Mouse (Mus musculus) cerebellum, adult 2 months (tissue): ENCODE data around the gene Tmem115. TPM values are rescaled to one million over a fixed set of nuclear protein-coding genes. Genes with fewer than 3 reads are reported as not detected.

Source experiments
- DNase-seq, 2 experiments: peaks; one replicate each; pipeline ENCODE4 v3.0.0; 2021
- H3K27ac ChIP-seq: fragments of 200-500 bp; 2 replicates; pipeline ENCODE4 v1.5.1; 2012; ENCODE audit warnings: low read length, control low read depth, inconsistent platforms; ENCODE audit not compliant: insufficient read depth
- H3K27me3 ChIP-seq: fragments of 200-500 bp; 2 replicates; pipeline ENCODE4 v1.6.1; 2012; ENCODE audit warnings: inconsistent platforms, mild to moderate bottlenecking, low read length, moderate library complexity; ENCODE audit not compliant: control insufficient read depth, insufficient read depth
- H3K4me1 ChIP-seq: fragments of 200-500 bp; 2 replicates; pipeline ENCODE4 v1.6.1; 2011; ENCODE audit warnings: low read length; ENCODE audit not compliant: control insufficient read depth, insufficient read depth
- H3K4me3 ChIP-seq: fragments of 200-500 bp; replicated peaks from 2 replicates; pipeline ENCODE3; 2011; ENCODE audit warnings: mild to moderate bottlenecking, low read depth, low read length, control low read depth; ENCODE audit not compliant: insufficient read depth
- CTCF ChIP-seq: fragments of 200-500 bp; IDR thresholded peaks from 2 replicates; pipeline ENCODE4 v1.5.1; 2011; ENCODE audit warnings: low read depth, mild to moderate bottlenecking, control low read depth, low read length, moderate library complexity, borderline replicate concordance; ENCODE audit not compliant: insufficient read depth
- POLR2A ChIP-seq: fragments of 200-500 bp; IDR thresholded peaks from 2 replicates; pipeline ENCODE4 v1.6.1; 2011; ENCODE audit warnings: low read length, control low read depth, borderline replicate concordance; ENCODE audit not compliant: insufficient read depth
- WGBS: fragments of 180-500 bp; shearing (Covaris S2); methylation state at CpG from one replicate; pipeline ENCODE4 v1.1.7; 2018; 5-methylcytosine and 5-hydroxymethylcytosine counted together
- polyA plus RNA-seq: library from polyadenylated mRNA; depleted of rRNA; stranded (reverse); fragments of >200 nt; gene quantifications from 2 replicates; pipeline ENCODE4 v1.2.3, GENCODE M21; 2012

Gene Tmem115
- polyA plus RNA-seq, 1 experiment: 44.6 TPM

GRCm38 (mm10) chr9:107542721-107543120 is 9.0 kb downstream of the Tmem115 start:
- Histone ChIP-seq H3K27ac (no peak overlapping the region), H3K27me3 (no peaks in the 10 kb centered on the region)

GRCm38 (mm10) chr9:107543299-107543698 is 9.6 kb downstream of the Tmem115 start:
- no peak for DNase-seq
- no peaks in the 10 kb centered on the region for H3K27me3 ChIP-seq
- H3K4me3 ChIP-seq: no peak overlapping the region
- H3K4me1 ChIP-seq: no peaks in the 10 kb centered on the region; the same call in none of the 2 replicates
- TF ChIP-seq CTCF (no peak), POLR2A (no peak)
- 87% methylated on average over 11 of the region's 11 CpGs for WGBS
- no peak overlapping the region for H3K27ac ChIP-seq

More at GRCm38 (mm10) chr9:107542721-107543120, 9.0 kb downstream of the Tmem115 start:
- H3K4me3 ChIP-seq: peak overlapping the region; percentile 83
- H3K4me1 ChIP-seq: peaks cover 4% of the 10 kb centered on the region
- WGBS: 33% methylated on average over 8 of the region's 8 CpGs
- TF ChIP-seq CTCF: no peak
- TF ChIP-seq POLR2A: no peak
- DNase-seq: no peak

- H3K27ac ChIP-seq: no peak overlapping the region
- no peaks in the 10 kb centered on the region; the same call in none of the 2 replicates for H3K4me1 ChIP-seq
- no peak for DNase-seq
- H3K4me3 ChIP-seq: no peak overlapping the region
- H3K27me3 ChIP-seq: no peaks in the 10 kb centered on the region
- TF ChIP-seq CTCF: no peak
- TF ChIP-seq POLR2A: no peak
- WGBS: 94% methylated on average over 17 of the region's 17 CpGs
These were observed 10.5 kb downstream of the Tmem115 start for GRCm38 (mm10) chr9:107544196-107544700.

GRCm38 (mm10) chr9:107544729-107545128 is 11.0 kb downstream of the Tmem115 start:
- no peak overlapping the region for H3K27ac ChIP-seq
- H3K4me3 ChIP-seq: no peak overlapping the region
- no peak for DNase-seq
- no peaks in the 10 kb centered on the region; the same call in none of the 2 replicates for H3K4me1 ChIP-seq
- WGBS: 91% methylated on average over 12 of the region's 12 CpGs
- no peak for TF ChIP-seq POLR2A
- no peaks in the 10 kb centered on the region for H3K27me3 ChIP-seq

GRCm38 (mm10) chr9:107545199-107545598 is 11.5 kb downstream of the Tmem115 start:
- no peak overlapping the region for H3K4me3 ChIP-seq
- TF ChIP-seq CTCF (no peak), POLR2A (no peak)
- DNase-seq: no peak
- WGBS: 79% methylated on average over 10 of the region's 10 CpGs
- H3K4me1 ChIP-seq: no peaks in the 10 kb centered on the region; the same call in none of the 2 replicates
- no peaks in the 10 kb centered on the region for H3K27me3 ChIP-seq
- no peak overlapping the region for H3K27ac ChIP-seq

- TF ChIP-seq CTCF: peak; percentile 83
- TF ChIP-seq POLR2A: no peak
- Histone ChIP-seq H3K27ac (no peak overlapping the region), H3K27me3 (no peaks in the 10 kb centered on the region), H3K4me3 (no peak overlapping the region), H3K4me1 (no peaks in the 10 kb centered on the region; the same call in none of the 2 replicates)
- DNase-seq: peak; percentile 72 to 83
- 7% methylated on average over 3 of the region's 3 CpGs for WGBS
These were observed 11.9 kb downstream of the Tmem115 start for GRCm38 (mm10) chr9:107545602-107546001.

- DNase-seq: peak in 1 of 2 experiments; percentile 46
- WGBS: 14% methylated on average over 20 of the region's 20 CpGs
- H3K4me3 ChIP-seq: no peak within 1 kb of the TSS
- H3K4me1 ChIP-seq: no peaks in the 10 kb centered on the region; the same call in none of the 2 replicates
- no peak within 1 kb of the TSS for H3K27ac ChIP-seq
- TF ChIP-seq POLR2A (no peak), CTCF (no peak)
- H3K27me3 ChIP-seq: no peaks in the 10 kb centered on the region
These were observed 13.3 kb downstream of the Tmem115 start, which contains the start of gene Zmynd10 for GRCm38 (mm10) chr9:107547026-107547425. Zmynd10 (plus strand) TSS chr9:107547298.

- H3K27me3 ChIP-seq: no peaks in the 10 kb centered on the region
- no peaks in the 10 kb centered on the region; the same call in none of the 2 replicates for H3K4me1 ChIP-seq
- 84% methylated on average over 5 of the region's 5 CpGs for WGBS
- H3K4me3 ChIP-seq: no peak overlapping the region
- no peak for DNase-seq
- no peak for TF ChIP-seq CTCF
- TF ChIP-seq POLR2A: no peak
- H3K27ac ChIP-seq: no peak overlapping the region
These were observed 14.2 kb downstream of the Tmem115 start for GRCm38 (mm10) chr9:107547957-107548356.
